Mouse (Mus musculus) hindbrain, embryonic 15.5 days (tissue): Measurements from ENCODE around the gene Pam. TPM values are rescaled to one million over a fixed set of nuclear protein-coding genes. Genes with fewer than 3 reads are reported as not detected.

Experiments used
- ATAC-seq: fragments of 200-750 bp; cut with Nextera tagmentation; 2 replicates; pipeline ENCODE4 v1.8.0; 2017; ENCODE audit warnings: low read depth, moderate number of reproducible peaks, moderate TSS enrichment; ENCODE audit not compliant: low FRiP score
- H3K27ac ChIP-seq: fragments of 300-500 bp; sonication (generic); replicated peaks from 2 replicates; pipeline ENCODE4 v1.5.1; 2015; ENCODE audit warnings: mild to moderate bottlenecking, inconsistent platforms
- H3K27me3 ChIP-seq: fragments of 300-500 bp; sonication (generic); 2 replicates; pipeline ENCODE4 v1.6.1; 2015; ENCODE audit warnings: control low read depth, inconsistent platforms
- H3K36me3 ChIP-seq: fragments of 300-500 bp; sonication (generic); 2 replicates; pipeline ENCODE4 v1.6.1; 2015; ENCODE audit warnings: control low read depth, inconsistent platforms
- H3K4me1 ChIP-seq: fragments of 300-500 bp; sonication (generic); replicated peaks from 2 replicates; pipeline ENCODE4 v1.6.1; 2015; ENCODE audit warnings: control low read depth, inconsistent platforms
- H3K4me2 ChIP-seq: fragments of 300-500 bp; sonication (generic); 2 replicates; pipeline ENCODE4 v1.6.1; 2015; ENCODE audit warnings: moderate library complexity, mild to moderate bottlenecking, inconsistent platforms
- H3K4me3 ChIP-seq: fragments of 300-500 bp; sonication (generic); 2 replicates; pipeline ENCODE4 v1.5.1; 2015; ENCODE audit warnings: mild to moderate bottlenecking, inconsistent platforms
- H3K9ac ChIP-seq: fragments of 300-500 bp; sonication (generic); 2 replicates; pipeline ENCODE4 v1.6.1; 2015; ENCODE audit warnings: inconsistent platforms
- H3K9me3 ChIP-seq: fragments of 300-500 bp; sonication (generic); 2 replicates; pipeline ENCODE4 v1.6.1; 2016; ENCODE audit warnings: control low read depth, inconsistent platforms
- WGBS: fragments of 180-500 bp; shearing (Covaris S2); methylation state at CpG from one replicate; pipeline ENCODE4 v1.1.7; 2015; 5-methylcytosine and 5-hydroxymethylcytosine counted together
- polyA plus RNA-seq: library from polyadenylated mRNA; unstranded; fragments of >200 nt; fragmentation: Nextera tagmentation; extraction: Ambion mirVana; gene quantifications from 2 replicates; pipeline ENCODE4 v1.2.1, GENCODE M21; 2015

The Pam gene
- polyA plus RNA-seq, 1 experiment from 2014 or later = 29.8 TPM

- Histone ChIP-seq H3K4me3 (no peak overlapping the region), H3K27me3 (no peaks in the 10 kb centered on the region), H3K4me2 (no peak overlapping the region), H3K36me3 (peaks cover 4% of the 10 kb centered on the region; the same call in 1 of the 2 replicates), H3K27ac (peak overlapping the region; percentile 50), H3K9me3 (no peaks in the 10 kb centered on the region), H3K9ac (no peak overlapping the region), H3K4me1 (0 out of 2 replicates have a peak, but pooled peaks cover 8% of the 10 kb centered on the region)
- ATAC-seq = peak; percentile 83
- 49% methylated on average over 5 of the region's 5 CpGs for WGBS
Measured at GRCm38 (mm10) chr1:97833466-97834353, 261.7 kb downstream of the Pam start.

DNA sequence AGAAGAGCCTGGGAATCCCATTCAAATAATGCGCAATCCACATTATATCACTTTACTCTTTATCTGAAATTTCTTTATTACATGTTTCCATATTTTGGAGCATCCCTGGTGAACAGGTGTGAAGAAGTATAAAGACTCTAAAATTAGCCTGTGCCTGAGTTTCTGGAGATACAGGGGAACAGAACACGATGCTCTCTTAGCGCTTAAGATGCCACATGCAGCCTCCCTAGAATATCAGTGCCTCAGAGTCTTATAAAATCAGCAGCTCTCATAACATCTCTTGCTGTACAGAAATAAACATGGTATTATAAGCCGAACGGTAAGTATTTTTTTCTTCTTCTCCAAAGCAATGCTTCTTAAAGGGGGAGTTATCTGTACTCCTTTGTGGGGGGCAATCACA lies 267.4 kb downstream of the Pam start:
- H3K9ac ChIP-seq = no peak overlapping the region
- no peak overlapping the region for H3K4me3 ChIP-seq
- H3K4me1 ChIP-seq = 0 out of 2 replicates have a peak, but pooled peaks cover 1% of the 10 kb centered on the region
- H3K36me3 ChIP-seq = peaks cover 8% of the 10 kb centered on the region; the same call in 1 of the 2 replicates
- no peaks in the 10 kb centered on the region for H3K27me3 ChIP-seq
- H3K27ac ChIP-seq = no peak overlapping the region
- no peak overlapping the region for H3K4me2 ChIP-seq
- no peak for ATAC-seq
- H3K9me3 ChIP-seq = no peaks in the 10 kb centered on the region
- 95% methylated on average over 5 of the region's 5 CpGs for WGBS

- Histone ChIP-seq H3K27ac (no peak overlapping the region), H3K4me3 (no peak overlapping the region), H3K9ac (no peak overlapping the region), H3K4me1 (no peaks in the 10 kb centered on the region), H3K4me2 (no peak overlapping the region), H3K27me3 (no peaks in the 10 kb centered on the region), H3K9me3 (no peaks in the 10 kb centered on the region), H3K36me3 (peaks cover 8% of the 10 kb centered on the region; the same call in 1 of the 2 replicates)
- WGBS = 83% methylated on average over 2 of the region's 2 CpGs
- no peak for ATAC-seq
Measured at GRCm38 (mm10) chr1:97827566-97827965, 267.9 kb downstream of the Pam start.

DNA sequence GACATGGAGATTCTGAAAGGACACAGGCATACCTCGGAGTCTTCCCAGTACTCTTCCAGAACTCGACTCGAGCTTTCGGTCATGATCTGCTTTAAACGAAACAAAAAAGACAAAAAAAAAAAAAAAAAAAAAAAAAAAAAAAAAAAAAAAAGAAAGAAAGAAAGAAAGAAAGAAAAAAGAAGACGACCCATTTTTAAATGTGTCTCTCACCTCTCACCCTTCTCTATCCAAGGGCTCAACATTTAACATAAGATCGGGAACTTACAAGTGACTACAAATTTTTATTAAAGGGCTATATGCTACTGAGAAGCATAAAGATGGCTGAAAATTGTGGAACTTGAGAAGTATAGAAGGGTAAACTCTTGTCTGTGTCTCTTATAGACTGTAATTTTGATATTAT lies 272.5 kb downstream of the Pam start:
- H3K9ac ChIP-seq = no peak overlapping the region
- H3K27me3 ChIP-seq = no peaks in the 10 kb centered on the region
- no peaks in the 10 kb centered on the region for H3K9me3 ChIP-seq
- no peak overlapping the region for H3K27ac ChIP-seq
- no peak overlapping the region for H3K4me3 ChIP-seq
- no peak overlapping the region for H3K4me2 ChIP-seq
- no peaks in the 10 kb centered on the region for H3K4me1 ChIP-seq
- H3K36me3 ChIP-seq = peaks cover 4% of the 10 kb centered on the region; the same call in 1 of the 2 replicates
- WGBS = 94% methylated on average over 7 of the region's 7 CpGs
- no peak for ATAC-seq

DNA sequence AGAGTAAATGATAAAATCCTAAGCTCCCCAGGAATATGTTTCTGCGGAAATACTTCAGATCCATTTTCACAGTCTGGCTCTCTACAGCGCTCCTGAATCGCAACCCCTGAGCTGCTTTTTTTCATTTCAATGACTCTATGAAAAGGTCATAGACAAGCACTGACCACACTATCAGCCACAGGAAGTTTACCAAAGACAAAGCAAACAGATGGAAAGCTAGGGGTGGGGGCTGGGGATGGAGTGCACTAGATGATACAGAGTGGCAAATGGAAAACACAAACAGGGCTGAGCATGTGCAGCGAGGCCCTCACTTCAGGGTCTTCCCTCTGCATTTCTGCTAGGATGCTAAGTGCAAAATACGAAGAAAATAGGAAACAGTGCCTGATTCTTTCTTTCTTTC lies 273.2 kb downstream of the Pam start:
- no peak overlapping the region for H3K4me2 ChIP-seq
- H3K27ac ChIP-seq = no peak overlapping the region
- peaks cover 9% of the 10 kb centered on the region; the same call in 1 of the 2 replicates for H3K36me3 ChIP-seq
- H3K9me3 ChIP-seq = no peaks in the 10 kb centered on the region
- no peaks in the 10 kb centered on the region for H3K27me3 ChIP-seq
- no peak overlapping the region for H3K4me3 ChIP-seq
- 91% methylated on average over 5 of the region's 5 CpGs for WGBS
- H3K9ac ChIP-seq = no peak overlapping the region
- H3K4me1 ChIP-seq = no peaks in the 10 kb centered on the region
- ATAC-seq = no peak

GRCm38 (mm10) chr1:97821282-97821681 lies 274.2 kb downstream of the Pam start:
- Histone ChIP-seq H3K36me3 (peaks cover 9% of the 10 kb centered on the region; the same call in 1 of the 2 replicates), H3K4me3 (no peak overlapping the region), H3K27me3 (no peaks in the 10 kb centered on the region), H3K4me2 (no peak overlapping the region), H3K4me1 (no peaks in the 10 kb centered on the region), H3K9ac (no peak overlapping the region), H3K9me3 (no peaks in the 10 kb centered on the region), H3K27ac (no peak overlapping the region)
- no peak for ATAC-seq
- WGBS = 92% methylated on average over 3 of the region's 3 CpGs

DNA sequence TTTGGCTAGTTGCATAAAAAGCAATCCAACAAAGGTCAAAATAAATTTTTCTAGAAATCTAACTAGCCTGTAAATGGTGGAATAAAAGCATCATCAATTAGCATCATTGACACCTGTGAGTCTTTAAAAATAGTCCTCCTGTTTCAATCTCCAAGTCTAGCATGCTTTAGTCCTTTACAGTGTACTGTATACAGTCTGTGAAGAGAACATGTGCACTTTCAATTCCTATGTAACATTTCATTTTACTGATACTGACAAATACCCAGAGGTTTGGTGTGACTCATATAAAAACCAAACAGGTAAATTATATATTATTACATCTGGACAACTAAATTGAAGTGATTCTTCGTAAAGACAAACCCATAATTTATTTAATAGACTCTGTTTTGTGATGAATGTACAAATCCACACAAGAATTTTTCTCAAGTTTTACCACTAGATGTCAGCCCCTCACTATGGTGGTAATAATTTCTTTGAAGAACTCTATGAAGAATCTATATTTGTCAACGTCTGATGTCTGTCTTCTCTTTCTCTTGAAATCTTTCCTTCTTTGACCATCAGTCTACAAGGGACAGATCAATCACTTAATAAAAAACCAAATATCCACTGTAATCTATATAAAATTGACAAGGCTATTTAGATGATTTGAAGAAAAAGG lies 286.1 kb downstream of the Pam start:
- no peak overlapping the region for H3K4me2 ChIP-seq
- no peak overlapping the region for H3K27ac ChIP-seq
- H3K4me1 ChIP-seq = no peaks in the 10 kb centered on the region
- no peak overlapping the region for H3K9ac ChIP-seq
- WGBS = 30% methylated on average over 2 of the region's 2 CpGs
- 0 out of 2 replicates have a peak, but pooled peaks have one; percentile 38 for ATAC-seq
- no peaks in the 10 kb centered on the region for H3K9me3 ChIP-seq
- H3K27me3 ChIP-seq = no peaks in the 10 kb centered on the region
- no peaks in the 10 kb centered on the region for H3K36me3 ChIP-seq
- no peak overlapping the region for H3K4me3 ChIP-seq

- Histone ChIP-seq H3K4me2 (no peak overlapping the region), H3K4me3 (no peak overlapping the region), H3K27me3 (no peaks in the 10 kb centered on the region), H3K4me1 (no peaks in the 10 kb centered on the region), H3K27ac (no peak overlapping the region), H3K36me3 (no peaks in the 10 kb centered on the region), H3K9me3 (0 out of 2 replicates have a peak, but pooled peaks cover 5% of the 10 kb centered on the region), H3K9ac (no peak overlapping the region)
- no peak for ATAC-seq
Measured at GRCm38 (mm10) chr1:97804520-97804919, 290.9 kb downstream of the Pam start.

DNA sequence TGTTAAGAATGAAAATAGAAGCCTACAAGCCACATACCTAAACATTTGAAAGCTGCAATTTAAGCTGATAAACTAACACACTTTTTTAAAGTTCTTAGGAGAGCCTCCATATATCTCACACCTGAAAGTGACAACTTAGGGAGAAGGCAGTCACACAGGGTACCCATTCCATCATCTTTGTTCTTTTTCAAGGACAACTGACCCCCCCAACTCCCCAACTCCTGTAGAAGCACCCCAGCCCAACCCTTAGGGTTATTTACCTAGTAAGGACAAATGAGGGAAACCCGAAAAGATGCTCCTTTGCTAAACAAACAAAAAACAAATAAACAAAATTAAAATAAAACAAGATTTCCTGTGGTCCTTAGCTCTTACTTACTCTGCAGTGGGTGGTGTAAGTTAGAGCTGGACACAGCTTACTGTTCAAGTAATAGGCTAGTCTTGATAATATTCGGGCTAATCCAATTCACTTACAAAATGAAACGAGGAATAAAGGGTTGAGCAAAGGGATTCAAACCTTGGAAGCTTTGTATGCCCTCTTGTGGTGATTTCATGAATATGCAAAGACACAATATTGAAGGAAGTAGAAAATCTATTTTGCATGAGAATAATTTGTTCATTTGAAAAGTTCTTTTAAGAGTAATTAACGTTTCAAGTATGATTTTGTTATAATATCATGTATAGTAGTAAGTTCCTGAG lies 293.1 kb downstream of the Pam start:
- no peaks in the 10 kb centered on the region for H3K27me3 ChIP-seq
- no peak overlapping the region for H3K4me3 ChIP-seq
- 49% methylated on average over 4 of the region's 4 CpGs for WGBS
- no peaks in the 10 kb centered on the region for H3K4me1 ChIP-seq
- H3K9ac ChIP-seq = no peak overlapping the region
- H3K36me3 ChIP-seq = no peaks in the 10 kb centered on the region
- ATAC-seq = no peak
- H3K4me2 ChIP-seq = no peak overlapping the region
- 0 out of 2 replicates have a peak, but pooled peaks cover 5% of the 10 kb centered on the region for H3K9me3 ChIP-seq
- no peak overlapping the region for H3K27ac ChIP-seq

DNA sequence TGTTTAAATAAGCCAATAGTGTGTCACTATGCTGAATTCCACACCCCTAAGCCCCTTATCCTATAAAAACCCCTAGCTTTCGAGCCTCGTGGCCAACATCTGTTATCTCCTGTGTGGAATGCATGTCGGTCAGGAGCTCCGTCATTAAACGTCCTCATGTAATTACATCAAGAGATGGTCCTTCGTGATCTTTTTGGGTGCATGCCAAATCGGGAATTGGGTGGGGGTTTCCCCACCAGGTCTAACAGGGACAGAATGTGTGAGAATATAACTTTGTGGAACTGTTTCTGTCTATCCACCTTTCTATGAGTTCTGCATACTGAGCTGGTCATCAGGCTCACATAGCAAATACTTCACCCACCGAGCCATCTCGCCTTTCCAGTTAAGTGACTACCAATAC lies 299.5 kb downstream of the Pam start:
- H3K27ac ChIP-seq = no peak overlapping the region
- no peaks in the 10 kb centered on the region for H3K36me3 ChIP-seq
- no peaks in the 10 kb centered on the region for H3K27me3 ChIP-seq
- H3K9me3 ChIP-seq = 0 out of 2 replicates have a peak, but pooled peaks cover 5% of the 10 kb centered on the region
- no peak overlapping the region for H3K9ac ChIP-seq
- WGBS = 88% methylated on average over 9 of the region's 9 CpGs
- no peak overlapping the region for H3K4me2 ChIP-seq
- ATAC-seq = no peak
- no peak overlapping the region for H3K4me3 ChIP-seq
- no peaks in the 10 kb centered on the region for H3K4me1 ChIP-seq

GRCm38 (mm10) chr1:97794110-97794509 lies 301.3 kb downstream of the Pam start:
- H3K36me3 ChIP-seq = no peaks in the 10 kb centered on the region
- H3K4me3 ChIP-seq = no peak overlapping the region
- no peak overlapping the region for H3K4me2 ChIP-seq
- H3K4me1 ChIP-seq = no peaks in the 10 kb centered on the region
- no peaks in the 10 kb centered on the region for H3K27me3 ChIP-seq
- no peaks in the 10 kb centered on the region for H3K9me3 ChIP-seq
- H3K9ac ChIP-seq = no peak overlapping the region
- WGBS = 91% methylated on average over 3 of the region's 3 CpGs
- no peak overlapping the region for H3K27ac ChIP-seq
- no peak for ATAC-seq

GRCm38 (mm10) chr1:97788490-97788889 lies 307.0 kb downstream of the Pam start:
- Histone ChIP-seq H3K36me3 (no peaks in the 10 kb centered on the region; the same call in 1 of the 2 replicates), H3K27me3 (no peaks in the 10 kb centered on the region), H3K4me3 (no peak overlapping the region), H3K4me1 (no peaks in the 10 kb centered on the region), H3K9ac (no peak overlapping the region), H3K4me2 (no peak overlapping the region), H3K27ac (no peak overlapping the region), H3K9me3 (no peaks in the 10 kb centered on the region)
- no peak for ATAC-seq
- WGBS = 97% methylated on average over 2 of the region's 2 CpGs
